Mouse (Mus musculus) embryonic facial prominence, embryonic 10.5 days (tissue): ENCODE data around the gene Pde11a. TPM values are rescaled to one million over a fixed set of nuclear protein-coding genes. Genes with fewer than 3 reads are reported as not detected.

Experiments used
- DNase-seq: peaks from one replicate; pipeline ENCODE4 v3.0.0-alpha.2; 2017; ENCODE audit warnings: low spot score
- H3K27ac ChIP-seq: fragments of 300-500 bp; sonication (generic); replicated peaks from 2 replicates; pipeline ENCODE4 v1.5.1; 2016; ENCODE audit warnings: mild to moderate bottlenecking
- H3K27me3 ChIP-seq: fragments of 300-500 bp; sonication (generic); replicated peaks from 2 replicates; pipeline ENCODE4 v1.6.1; 2016; ENCODE audit warnings: low read depth, mild to moderate bottlenecking; ENCODE audit not compliant: poor library complexity, severe bottlenecking
- H3K36me3 ChIP-seq: fragments of 300-500 bp; sonication (generic); replicated peaks from 2 replicates; pipeline ENCODE4 v1.6.1; 2016; ENCODE audit warnings: mild to moderate bottlenecking, moderate library complexity
- H3K4me1 ChIP-seq: fragments of 300-500 bp; sonication (generic); 2 replicates; pipeline ENCODE4 v1.6.1; 2016
- H3K4me3 ChIP-seq: fragments of 300-500 bp; sonication (generic); 2 replicates; pipeline ENCODE4 v1.5.1; 2016; ENCODE audit warnings: mild to moderate bottlenecking, moderate library complexity
- H3K9me3 ChIP-seq: fragments of 300-500 bp; sonication (generic); 2 replicates; pipeline ENCODE4 v1.6.1; 2016; ENCODE audit warnings: mild to moderate bottlenecking
- WGBS: fragments of 180-500 bp; shearing (Covaris S2); methylation state at CpG from one replicate; pipeline ENCODE4 v1.1.7; 2016; 5-methylcytosine and 5-hydroxymethylcytosine counted together
- polyA plus RNA-seq: library from polyadenylated mRNA; unstranded; fragments of >200 nt; fragmentation: Nextera tagmentation; extraction: Ambion mirVana; gene quantifications from 2 replicates; pipeline ENCODE4 v1.2.1, GENCODE M21; 2016

Pde11a gene
- polyA plus RNA-seq, 1 experiment from 2014 or later, result 0.50 TPM

DNA sequence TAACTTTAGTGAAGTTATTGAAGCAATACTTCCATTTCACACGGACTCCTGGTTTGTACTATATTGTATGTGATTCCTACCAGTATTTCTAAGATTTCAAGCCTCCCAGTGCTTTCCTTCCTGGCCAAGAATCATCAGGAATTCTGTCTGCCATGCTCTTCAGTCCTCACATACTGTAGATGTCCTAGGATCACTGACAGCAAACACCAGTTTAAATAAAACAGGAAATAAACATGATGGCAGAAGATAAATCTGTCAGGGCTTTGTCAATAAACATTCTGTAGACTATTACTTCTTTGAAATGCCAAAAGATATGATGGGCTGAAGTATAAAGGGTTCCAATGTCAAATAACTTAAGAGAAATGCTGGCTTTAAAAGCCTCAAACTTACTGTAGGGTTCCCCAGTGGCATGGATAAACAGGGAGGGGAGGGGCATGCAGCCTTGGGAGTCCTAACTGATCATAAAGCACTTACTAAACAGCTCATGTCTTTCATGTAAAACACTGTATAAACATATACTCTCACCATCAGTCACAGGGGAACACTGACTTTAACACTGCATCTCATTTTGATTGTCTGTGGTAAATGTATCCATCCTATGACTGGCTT lies 285.6 kb downstream of the Pde11a start:
- DNase-seq, result no peak
- no peak overlapping the region for H3K27ac ChIP-seq
- WGBS, result 80% methylated on average over 1 of the region's 1 CpGs

GRCm38 (mm10) chr2:76051385-76051784 lies 287.2 kb downstream of the Pde11a start:
- H3K27me3 ChIP-seq, result no peaks in the 10 kb centered on the region
- peaks cover 13% of the 10 kb centered on the region for H3K4me1 ChIP-seq
- no peaks in the 10 kb centered on the region for H3K9me3 ChIP-seq
- 82% methylated on average over 11 of the region's 11 CpGs for WGBS
- H3K27ac ChIP-seq, result no peak overlapping the region
- H3K36me3 ChIP-seq, result no peaks in the 10 kb centered on the region
- no peak for DNase-seq
- H3K4me3 ChIP-seq, result no peak overlapping the region

More for the DNA sequence above, 285.6 kb downstream of the Pde11a start:
- Histone ChIP-seq H3K36me3 (no peaks in the 10 kb centered on the region), H3K4me3 (no peak overlapping the region), H3K27me3 (no peaks in the 10 kb centered on the region), H3K4me1 (peaks cover 25% of the 10 kb centered on the region), H3K9me3 (no peaks in the 10 kb centered on the region)

- no peaks in the 10 kb centered on the region for H3K9me3 ChIP-seq
- no peaks in the 10 kb centered on the region for H3K36me3 ChIP-seq
- WGBS, result 90% methylated on average over 4 of the region's 4 CpGs
- no peaks in the 10 kb centered on the region for H3K27me3 ChIP-seq
- DNase-seq, result no peak
- no peak overlapping the region for H3K4me3 ChIP-seq
- peaks cover 13% of the 10 kb centered on the region for H3K4me1 ChIP-seq
- H3K27ac ChIP-seq, result no peak overlapping the region
These were observed 287.7 kb downstream of the Pde11a start for GRCm38 (mm10) chr2:76050911-76051310.

- Histone ChIP-seq H3K27me3 (no peaks in the 10 kb centered on the region), H3K27ac (peak overlapping the region; percentile 72), H3K36me3 (no peaks in the 10 kb centered on the region), H3K4me1 (peaks cover 13% of the 10 kb centered on the region), H3K9me3 (no peaks in the 10 kb centered on the region), H3K4me3 (no peak overlapping the region)
- 83% methylated on average over 10 of the region's 10 CpGs for WGBS
- DNase-seq, result no peak
These were observed 288.5 kb downstream of the Pde11a start for GRCm38 (mm10) chr2:76050092-76050491.

DNA sequence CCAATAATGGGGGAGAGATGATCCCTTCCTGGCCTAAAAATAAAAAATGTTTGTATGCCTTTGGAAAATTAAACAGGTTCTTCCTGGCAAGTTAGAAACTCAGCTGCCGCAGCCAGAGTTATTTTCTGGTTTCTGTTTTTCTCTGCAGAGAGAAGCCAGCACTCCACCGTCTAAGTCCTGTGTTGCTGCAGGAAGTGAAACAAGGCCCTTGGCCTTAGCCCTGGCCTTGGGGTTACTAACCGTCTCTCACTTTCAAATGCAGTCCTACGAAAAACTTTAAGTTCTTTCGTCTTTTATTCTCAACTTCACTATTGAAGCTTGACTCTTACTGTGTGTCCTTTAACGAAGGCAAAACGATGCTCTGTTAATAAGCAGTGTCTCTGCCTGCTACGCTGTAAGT lies 289.0 kb downstream of the Pde11a start:
- Histone ChIP-seq H3K36me3 (no peaks in the 10 kb centered on the region), H3K9me3 (no peaks in the 10 kb centered on the region), H3K4me1 (peaks cover 13% of the 10 kb centered on the region), H3K27me3 (no peaks in the 10 kb centered on the region), H3K27ac (peak overlapping the region; percentile 72), H3K4me3 (no peak overlapping the region)
- 72% methylated on average over 8 of the region's 8 CpGs for WGBS
- DNase-seq, result no peak

DNA sequence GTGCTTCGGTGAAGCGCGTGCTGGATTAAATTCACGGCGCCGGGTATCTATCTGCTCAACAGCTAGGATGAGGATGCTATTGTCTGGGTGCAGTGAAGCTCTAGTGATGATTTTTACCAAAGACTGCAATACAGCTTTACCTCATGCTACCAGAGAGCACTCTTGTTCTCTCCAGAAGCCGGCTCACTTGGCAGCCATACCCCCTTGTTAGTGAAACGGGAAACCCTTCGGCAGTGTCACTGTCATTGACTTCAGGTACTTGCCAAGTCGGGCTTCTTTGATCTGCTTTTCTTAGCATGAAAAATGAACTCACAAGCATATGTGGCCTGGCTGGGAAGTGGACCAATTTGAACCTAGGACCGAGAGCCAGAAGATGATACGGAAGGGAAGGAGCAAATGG lies 290.8 kb downstream of the Pde11a start:
- Histone ChIP-seq H3K36me3 (no peaks in the 10 kb centered on the region), H3K4me3 (no peak overlapping the region), H3K27me3 (no peaks in the 10 kb centered on the region), H3K4me1 (peaks cover 13% of the 10 kb centered on the region), H3K9me3 (no peaks in the 10 kb centered on the region), H3K27ac (no peak overlapping the region)
- WGBS, result 90% methylated on average over 12 of the region's 12 CpGs
- no peak for DNase-seq

- WGBS, result 89% methylated on average over 10 of the region's 10 CpGs
- no peak for DNase-seq
- Histone ChIP-seq H3K4me1 (0 out of 2 replicates have a peak, but pooled peaks cover 3% of the 10 kb centered on the region), H3K4me3 (no peak overlapping the region), H3K36me3 (no peaks in the 10 kb centered on the region), H3K9me3 (no peaks in the 10 kb centered on the region), H3K27me3 (no peaks in the 10 kb centered on the region), H3K27ac (no peak overlapping the region)
These were observed 296.4 kb downstream of the Pde11a start for GRCm38 (mm10) chr2:76042210-76042609.

DNA sequence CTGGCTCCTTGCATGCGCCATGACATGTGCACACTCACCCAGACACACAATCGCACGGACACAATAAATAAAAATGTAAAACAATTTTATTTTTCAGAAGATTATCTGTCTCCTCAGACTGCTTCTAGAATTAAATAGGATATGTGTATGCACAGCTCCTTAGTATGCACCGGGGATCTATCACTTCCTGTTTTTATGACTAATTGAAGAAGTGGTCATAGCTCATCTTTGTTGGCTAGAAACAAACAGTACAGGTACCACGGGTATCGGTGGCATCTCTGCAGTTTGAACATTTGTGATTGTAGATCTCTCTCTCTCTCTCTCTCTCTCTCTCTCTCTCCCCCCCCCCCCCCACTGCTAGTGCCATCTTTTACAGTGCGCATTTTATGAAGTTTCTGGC lies 298.5 kb downstream of the Pde11a start:
- Histone ChIP-seq H3K4me1 (0 out of 2 replicates have a peak, but pooled peaks cover 3% of the 10 kb centered on the region), H3K4me3 (no peak overlapping the region), H3K27ac (no peak overlapping the region), H3K36me3 (no peaks in the 10 kb centered on the region), H3K9me3 (no peaks in the 10 kb centered on the region), H3K27me3 (no peaks in the 10 kb centered on the region)
- 97% methylated on average over 7 of the region's 7 CpGs for WGBS
- DNase-seq, result no peak

- peak overlapping the region; percentile 89 for H3K27ac ChIP-seq
- no peaks in the 10 kb centered on the region for H3K36me3 ChIP-seq
- peaks cover 29% of the 10 kb centered on the region for H3K4me1 ChIP-seq
- peak overlapping the region; percentile 38 for H3K4me3 ChIP-seq
- H3K9me3 ChIP-seq, result no peaks in the 10 kb centered on the region
- DNase-seq, result peak; percentile 79
- no peaks in the 10 kb centered on the region for H3K27me3 ChIP-seq
- 17% methylated on average over 8 of the region's 8 CpGs for WGBS
These were observed 308.5 kb downstream of the Pde11a start for GRCm38 (mm10) chr2:76030080-76030479.

DNA sequence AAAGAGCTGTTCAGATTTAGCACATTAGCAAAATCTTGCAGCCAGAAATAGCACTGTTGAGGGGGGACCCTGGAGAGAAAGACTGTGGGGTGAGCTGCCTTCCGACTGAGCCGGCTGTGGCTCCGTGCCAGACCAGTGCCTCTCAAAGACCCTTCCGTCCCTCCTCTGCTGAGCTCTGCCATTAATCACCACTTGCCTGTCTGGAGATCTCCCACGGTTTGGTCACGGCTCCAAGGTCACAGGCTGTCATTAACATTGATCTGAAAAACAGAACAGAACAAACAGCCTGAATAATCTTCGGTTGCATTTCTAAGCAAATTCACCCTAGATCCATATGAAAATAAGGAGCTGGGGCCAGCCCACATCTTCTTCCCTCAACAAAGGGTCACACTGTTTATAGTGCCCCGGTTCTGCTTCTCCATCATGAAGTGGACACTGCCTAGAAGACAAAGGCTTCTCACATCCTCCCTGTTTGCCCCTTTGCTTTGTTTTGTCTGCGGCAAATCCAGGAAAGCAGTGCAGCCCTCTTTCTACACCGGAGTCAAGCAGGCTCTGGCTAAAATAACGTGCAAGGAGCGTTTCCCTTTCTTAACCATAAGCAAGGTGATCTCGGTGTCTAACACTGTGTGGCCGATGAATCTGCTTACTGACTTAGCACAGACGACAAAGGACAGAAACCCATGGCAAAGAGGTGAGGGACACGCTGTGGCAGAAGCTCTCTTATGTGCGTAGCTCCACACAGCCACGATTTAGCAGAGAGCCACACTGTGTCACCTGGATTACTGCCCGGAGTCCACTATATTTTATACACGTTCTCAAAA lies 309.3 kb downstream of the Pde11a start:
- H3K27ac ChIP-seq, result peak overlapping the region; percentile 89
- no peaks in the 10 kb centered on the region for H3K9me3 ChIP-seq
- no peaks in the 10 kb centered on the region for H3K27me3 ChIP-seq
- peaks cover 29% of the 10 kb centered on the region for H3K4me1 ChIP-seq
- no peaks in the 10 kb centered on the region for H3K36me3 ChIP-seq
- peak; percentile 58 for DNase-seq
- H3K4me3 ChIP-seq, result peak overlapping the region; percentile 38
- WGBS, result 21% methylated on average over 20 of the region's 20 CpGs

- peak overlapping the region; percentile 36; the same call in 1 of the 2 replicates for H3K27ac ChIP-seq
- DNase-seq, result peak; percentile 49
- H3K36me3 ChIP-seq, result no peaks in the 10 kb centered on the region
- H3K4me3 ChIP-seq, result no peak overlapping the region
- H3K27me3 ChIP-seq, result no peaks in the 10 kb centered on the region
- H3K4me1 ChIP-seq, result peaks cover 12% of the 10 kb centered on the region
- WGBS, result 7% methylated on average over 7 of the region's 7 CpGs
- H3K9me3 ChIP-seq, result no peaks in the 10 kb centered on the region
These were observed 321.7 kb downstream of the Pde11a start for GRCm38 (mm10) chr2:76016890-76017289.

DNA sequence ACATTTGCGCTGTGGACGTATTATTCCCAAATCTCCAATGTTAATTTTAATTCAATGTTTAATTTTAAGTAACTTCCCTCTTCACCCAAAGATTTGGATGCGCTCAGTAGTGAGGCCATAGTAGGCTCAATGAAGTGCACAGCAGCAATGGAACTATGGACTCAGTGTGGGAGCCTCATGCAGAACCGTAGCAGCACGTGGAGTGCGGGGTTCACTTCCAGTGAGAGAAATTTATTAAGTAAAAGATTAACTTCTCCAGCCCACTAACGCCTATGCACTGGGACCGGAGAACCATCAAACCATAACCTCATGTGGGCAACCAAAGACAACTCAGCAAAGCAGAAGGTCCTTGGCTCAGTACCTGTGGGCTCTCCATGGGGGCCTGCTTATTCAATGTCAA lies 322.4 kb downstream of the Pde11a start:
- DNase-seq, result no peak
- Histone ChIP-seq H3K4me1 (peaks cover 14% of the 10 kb centered on the region), H3K27me3 (no peaks in the 10 kb centered on the region), H3K9me3 (no peaks in the 10 kb centered on the region), H3K4me3 (no peak overlapping the region), H3K36me3 (no peaks in the 10 kb centered on the region), H3K27ac (no peak overlapping the region)
- WGBS, result 86% methylated on average over 8 of the region's 8 CpGs

- DNase-seq, result no peak
- H3K4me1 ChIP-seq, result peaks cover 19% of the 10 kb centered on the region
- H3K27ac ChIP-seq, result no peak overlapping the region
- no peaks in the 10 kb centered on the region for H3K9me3 ChIP-seq
- H3K4me3 ChIP-seq, result no peak overlapping the region
- H3K36me3 ChIP-seq, result no peaks in the 10 kb centered on the region
- H3K27me3 ChIP-seq, result no peaks in the 10 kb centered on the region
- 94% methylated on average over 7 of the region's 7 CpGs for WGBS
These were observed 323.1 kb downstream of the Pde11a start for GRCm38 (mm10) chr2:76015460-76015859.
